17 mouse cellular contexts compared by ENCODE assay signal in the genomic region with DNA sequence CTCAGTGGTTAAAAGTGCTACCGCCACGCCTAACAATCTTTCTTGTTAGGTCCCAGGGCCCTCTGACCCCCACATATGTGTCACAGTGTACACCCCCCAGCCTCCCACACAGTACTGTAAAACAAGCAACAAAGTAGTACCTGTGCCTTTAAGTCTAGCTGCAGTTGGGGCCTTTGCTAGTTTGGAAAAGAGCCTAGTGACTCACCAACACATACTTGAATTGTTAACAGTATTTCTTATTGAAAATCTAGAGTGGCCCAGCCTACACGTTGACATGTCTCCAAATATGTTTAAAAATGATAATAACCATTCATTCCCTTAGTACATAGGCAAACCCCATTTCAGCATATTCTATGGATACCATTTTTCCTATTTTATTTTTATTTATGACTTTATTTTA.
"Had no signal": no experiment of that assay in that cellular context is flagged by ENCODE, and none has a peak within 500 bp of the region (broad histone marks: within the 10 kb centered on the region; RNA-seq: fewer than 3 reads in every experiment).

No protein-coding gene starts in this region.

- DNase-seq: lung, adult 2 months; lung, postnatal 10 days; lung, postnatal 4 days; right cerebral cortex, postnatal 14 days; thymus, adult 18-20 months; thymus, postnatal 14 days; thymus, postnatal 36 days had no signal

- ATAC-seq: midbrain, embryonic 13.5 days; midbrain, embryonic 15.5 days had no signal

- H3K4me3 ChIP-seq: lung, embryonic 15.5 days; midbrain, embryonic 10.5 days; midbrain, embryonic 13.5 days; midbrain, embryonic 15.5 days; myocyte; neural tube, embryonic 13.5 days; neural tube, embryonic 15.5 days; stomach, embryonic 15.5 days had no signal

- H3K27ac ChIP-seq: liver, embryonic 14.5 days; lung, embryonic 15.5 days; midbrain, embryonic 10.5 days; midbrain, embryonic 13.5 days; midbrain, embryonic 15.5 days; neural tube, embryonic 13.5 days; neural tube, embryonic 15.5 days; stomach, embryonic 15.5 days; stomach, postnatal 0 days had no signal

- H3K27me3 ChIP-seq: lung, embryonic 15.5 days; midbrain, embryonic 13.5 days; midbrain, embryonic 15.5 days; neural tube, embryonic 13.5 days; neural tube, embryonic 15.5 days; stomach, embryonic 15.5 days had no signal

- H3K9ac ChIP-seq: liver, embryonic 14.5 days; lung, embryonic 15.5 days; midbrain, embryonic 13.5 days; midbrain, embryonic 15.5 days; neural tube, embryonic 13.5 days; neural tube, embryonic 15.5 days; stomach, embryonic 15.5 days had no signal

- H3K4me2 ChIP-seq: lung, embryonic 15.5 days; midbrain, embryonic 13.5 days; midbrain, embryonic 15.5 days; neural tube, embryonic 13.5 days; neural tube, embryonic 15.5 days; stomach, embryonic 15.5 days had no signal

- H3K9me3 ChIP-seq: lung, embryonic 15.5 days; midbrain, embryonic 10.5 days; midbrain, embryonic 13.5 days; midbrain, embryonic 15.5 days; neural tube, embryonic 13.5 days; neural tube, embryonic 15.5 days; stomach, embryonic 15.5 days had no signal

- H3K4me1 ChIP-seq: lung, embryonic 15.5 days; midbrain, embryonic 10.5 days; midbrain, embryonic 13.5 days; midbrain, embryonic 15.5 days; neural tube, embryonic 13.5 days; neural tube, embryonic 15.5 days; stomach, embryonic 15.5 days had no signal
